Mouse (Mus musculus) neural tube, embryonic 13.5 days (tissue): ENCODE measurements at regions not wholly inside any gene's neighbourhood (a gene's known extent, or its start where the extent isn't known, plus 50 kb on each side); places are given as distances from the start of the nearest gene placed in this dataset.

Source experiments
- ATAC-seq: fragments of 200-750 bp; cut with Nextera tagmentation; 2 replicates; pipeline ENCODE4 v1.8.0; 2017; ENCODE audit warnings: low read depth, mild to moderate bottlenecking, moderate TSS enrichment, moderate library complexity
- H3K27ac ChIP-seq: fragments of 300-500 bp; sonication (generic); replicated peaks from 2 replicates; pipeline ENCODE4 v1.5.1; 2015; ENCODE audit warnings: moderate library complexity, mild to moderate bottlenecking, inconsistent platforms
- H3K27me3 ChIP-seq: fragments of 300-500 bp; sonication (generic); 2 replicates; pipeline ENCODE4 v1.6.1; 2015; ENCODE audit warnings: mild to moderate bottlenecking, inconsistent platforms
- H3K36me3 ChIP-seq: fragments of 300-500 bp; sonication (generic); 2 replicates; pipeline ENCODE4 v1.6.1; 2015; ENCODE audit warnings: mild to moderate bottlenecking, inconsistent platforms
- H3K4me1 ChIP-seq: fragments of 300-500 bp; sonication (generic); replicated peaks from 2 replicates; pipeline ENCODE4 v1.6.1; 2015; ENCODE audit warnings: inconsistent platforms
- H3K4me2 ChIP-seq: fragments of 300-500 bp; sonication (generic); 2 replicates; pipeline ENCODE4 v1.6.1; 2015; ENCODE audit warnings: inconsistent platforms, mild to moderate bottlenecking, moderate library complexity
- H3K4me3 ChIP-seq: fragments of 300-500 bp; sonication (generic); 2 replicates; pipeline ENCODE4 v1.5.1; 2015; ENCODE audit warnings: mild to moderate bottlenecking, inconsistent platforms
- H3K9ac ChIP-seq: fragments of 300-500 bp; sonication (generic); 2 replicates; pipeline ENCODE4 v1.6.1; 2015; ENCODE audit warnings: moderate library complexity, mild to moderate bottlenecking, inconsistent platforms
- H3K9me3 ChIP-seq: fragments of 300-500 bp; sonication (generic); 2 replicates; pipeline ENCODE4 v1.6.1; 2016; ENCODE audit warnings: inconsistent platforms
- WGBS: fragments of 180-500 bp; shearing (Covaris S2); methylation state at CpG from one replicate; pipeline ENCODE4 v1.1.7; 2015; 5-methylcytosine and 5-hydroxymethylcytosine counted together

DNA sequence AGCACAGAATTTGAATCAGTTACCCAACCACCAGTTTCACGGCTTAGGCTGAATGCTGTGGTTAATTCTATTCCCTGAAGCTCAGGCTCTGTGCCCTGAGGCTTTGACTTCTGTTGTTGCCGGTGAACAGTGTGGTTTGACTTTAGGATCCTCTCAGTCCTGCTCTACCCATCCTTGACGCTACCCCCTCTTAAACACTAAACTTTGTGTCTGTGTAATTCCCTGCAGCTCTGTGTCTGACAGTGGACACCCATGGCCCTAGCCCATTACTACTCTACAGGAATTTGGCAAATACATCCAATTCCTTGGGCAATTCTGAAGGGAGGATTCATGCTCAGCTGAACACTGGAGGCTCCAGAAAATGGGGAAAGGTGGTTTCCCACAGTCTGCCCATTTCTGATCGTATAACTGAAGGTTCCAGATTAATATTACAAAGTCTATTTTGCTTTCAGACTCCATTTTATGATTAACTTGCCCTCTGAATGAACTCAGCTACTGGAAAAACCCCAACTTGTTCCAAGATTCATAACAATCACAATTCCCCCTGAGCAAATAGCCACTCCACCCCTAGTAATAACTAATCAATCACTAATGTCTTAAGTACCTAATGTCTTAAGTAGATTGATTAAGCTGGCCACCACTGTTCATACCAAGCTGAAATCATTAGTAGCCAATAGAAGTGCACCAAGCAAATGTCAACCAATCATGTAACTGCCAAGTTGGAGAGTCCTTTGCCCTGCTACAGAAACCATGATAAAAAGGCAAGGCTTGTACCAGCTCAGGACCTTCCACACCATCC, 182.6 kb downstream of the Ice1 start:
- no peak overlapping the region for H3K27ac ChIP-seq
- ATAC-seq = no peak
- no peak overlapping the region for H3K4me3 ChIP-seq
- H3K27me3 ChIP-seq = no peaks in the 10 kb centered on the region
- no peaks in the 10 kb centered on the region for H3K9me3 ChIP-seq
- no peak overlapping the region for H3K9ac ChIP-seq
- no peaks in the 10 kb centered on the region for H3K4me1 ChIP-seq
- H3K4me2 ChIP-seq = no peak overlapping the region
- WGBS = 74% methylated on average over 4 of the region's 4 CpGs
- no peaks in the 10 kb centered on the region for H3K36me3 ChIP-seq

DNA sequence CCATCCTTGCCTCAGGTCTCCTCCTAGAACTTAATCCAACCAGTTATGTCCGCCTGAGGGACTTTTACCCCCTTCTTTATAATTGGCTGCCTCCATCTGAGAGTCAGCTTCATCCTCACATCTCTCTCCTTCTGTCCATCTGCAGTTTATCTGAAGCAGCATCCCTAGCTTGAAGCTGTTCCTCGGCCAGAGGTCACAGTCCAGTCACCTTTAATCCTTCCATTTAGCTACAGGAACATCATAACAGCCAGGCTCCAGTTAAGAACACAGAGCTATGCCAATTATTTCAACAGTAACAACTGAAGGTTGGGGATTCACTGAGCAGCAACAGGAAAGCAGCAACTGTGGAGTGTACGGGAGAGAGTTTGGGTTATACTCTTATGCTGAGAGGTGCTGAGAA, 179.0 kb downstream of the Ice1 start:
- no peak overlapping the region for H3K4me2 ChIP-seq
- H3K9ac ChIP-seq = no peak overlapping the region
- 80% methylated on average over 3 of the region's 3 CpGs for WGBS
- H3K9me3 ChIP-seq = no peaks in the 10 kb centered on the region
- no peak overlapping the region for H3K4me3 ChIP-seq
- no peaks in the 10 kb centered on the region for H3K36me3 ChIP-seq
- H3K27me3 ChIP-seq = no peaks in the 10 kb centered on the region
- ATAC-seq = no peak
- no peaks in the 10 kb centered on the region for H3K4me1 ChIP-seq
- H3K27ac ChIP-seq = no peak overlapping the region

DNA sequence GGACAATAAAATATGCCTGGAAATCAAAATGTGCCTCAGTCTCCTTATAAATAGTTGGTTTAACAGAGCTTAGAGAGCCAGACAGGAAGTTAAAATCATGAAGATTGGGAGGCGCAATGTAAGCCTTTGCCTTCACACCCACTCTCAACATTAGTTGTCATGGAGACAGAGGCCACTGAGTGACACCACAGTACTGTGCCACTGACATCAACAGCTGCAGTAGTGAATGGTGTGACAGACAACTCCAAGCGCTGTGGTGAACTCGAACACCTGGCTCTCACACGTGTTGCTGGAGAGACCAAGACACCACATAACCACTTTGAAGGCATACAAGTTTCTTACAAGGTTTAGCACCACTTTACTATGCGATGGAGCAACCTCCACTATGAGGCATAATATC, 172.4 kb downstream of the Ice1 start:
- Histone ChIP-seq H3K27me3 (no peaks in the 10 kb centered on the region), H3K9ac (no peak overlapping the region), H3K27ac (no peak overlapping the region), H3K4me1 (no peaks in the 10 kb centered on the region), H3K4me2 (no peak overlapping the region), H3K9me3 (no peaks in the 10 kb centered on the region), H3K4me3 (no peak overlapping the region), H3K36me3 (no peaks in the 10 kb centered on the region)
- ATAC-seq = no peak
- WGBS = 76% methylated on average over 5 of the region's 5 CpGs

DNA sequence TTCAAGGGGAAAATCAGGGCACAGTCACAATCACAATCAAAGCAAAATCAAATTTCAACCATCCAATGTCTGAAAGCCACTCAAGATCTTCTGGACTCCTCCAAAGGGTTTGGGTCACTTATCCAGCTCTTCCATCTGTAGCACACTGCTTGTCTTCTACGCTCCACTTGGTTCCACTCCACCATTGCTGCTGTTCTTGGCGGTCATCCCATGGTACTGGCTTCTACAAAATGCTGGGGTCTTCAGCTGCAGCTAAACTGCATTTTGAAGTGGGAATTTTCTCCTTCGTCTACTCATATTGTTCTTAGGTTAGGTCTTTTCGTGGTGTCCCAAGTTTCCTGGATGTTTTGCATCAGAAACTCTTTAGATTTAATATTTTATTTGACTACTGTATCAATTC, 162.7 kb downstream of the Ice1 start:
- no peaks in the 10 kb centered on the region for H3K27me3 ChIP-seq
- no peaks in the 10 kb centered on the region for H3K4me1 ChIP-seq
- H3K4me3 ChIP-seq = no peak overlapping the region
- no peak overlapping the region for H3K4me2 ChIP-seq
- H3K9ac ChIP-seq = no peak overlapping the region
- no peak for ATAC-seq
- H3K27ac ChIP-seq = no peak overlapping the region
- H3K9me3 ChIP-seq = no peaks in the 10 kb centered on the region
- WGBS = 89% methylated on average over 4 of the region's 4 CpGs
- no peaks in the 10 kb centered on the region for H3K36me3 ChIP-seq

DNA sequence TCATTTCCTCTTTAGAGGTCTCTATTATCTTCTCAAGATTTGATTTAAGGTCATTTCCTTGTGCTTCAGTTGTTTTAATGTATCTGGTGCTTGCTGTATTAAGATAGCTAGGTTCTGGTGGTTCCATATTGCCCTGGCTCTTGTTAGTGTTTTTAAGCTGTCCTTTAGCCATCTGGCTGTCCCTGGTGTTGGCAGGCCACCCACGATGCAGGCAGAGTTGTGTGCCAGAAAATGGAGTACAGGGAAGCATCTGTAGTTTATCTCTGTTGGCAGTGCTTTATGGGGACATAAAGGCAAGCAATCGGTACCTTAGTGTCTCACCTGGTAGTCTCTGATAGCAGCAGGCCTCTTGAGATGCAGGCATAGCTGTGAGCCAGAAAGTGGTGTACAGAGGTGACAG, 162.1 kb downstream of the Ice1 start:
- H3K4me1 ChIP-seq = no peaks in the 10 kb centered on the region

DNA sequence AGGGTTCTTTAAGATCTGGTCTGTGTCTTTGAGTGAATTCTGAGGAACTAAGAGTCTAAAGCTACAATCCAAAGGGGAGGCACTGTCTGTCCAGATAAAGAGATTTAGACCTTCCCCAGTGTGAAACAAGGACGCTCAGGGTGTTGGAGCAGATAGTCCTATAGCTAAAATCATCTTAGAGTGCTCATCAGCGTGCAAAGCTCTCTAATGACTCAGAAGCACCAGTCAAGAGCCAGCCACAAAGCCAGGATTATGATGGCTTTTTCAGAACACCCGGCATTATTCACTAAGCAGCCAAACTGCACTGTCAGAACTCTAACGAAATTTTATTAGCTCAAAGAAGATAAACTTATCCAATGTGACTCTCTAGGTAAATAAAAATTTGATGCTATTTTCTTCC, 138.1 kb downstream of the Ice1 start:
- Histone ChIP-seq H3K36me3 (no peaks in the 10 kb centered on the region), H3K27me3 (no peaks in the 10 kb centered on the region), H3K4me2 (no peak overlapping the region), H3K27ac (no peak overlapping the region), H3K4me1 (no peaks in the 10 kb centered on the region), H3K4me3 (no peak overlapping the region), H3K9me3 (no peaks in the 10 kb centered on the region), H3K9ac (no peak overlapping the region)
- WGBS = 71% methylated on average over 4 of the region's 4 CpGs
- no peak for ATAC-seq

More for the DNA sequence above, 162.1 kb downstream of the Ice1 start:
- Histone ChIP-seq H3K4me2 (no peak overlapping the region), H3K9ac (no peak overlapping the region), H3K27me3 (no peaks in the 10 kb centered on the region), H3K4me3 (no peak overlapping the region), H3K27ac (no peak overlapping the region), H3K36me3 (no peaks in the 10 kb centered on the region), H3K9me3 (no peaks in the 10 kb centered on the region)
- WGBS = 69% methylated on average over 2 of the region's 2 CpGs
- ATAC-seq = no peak
